Mouse (Mus musculus): ENCODE data around the gene Krtap9-3. TPM values are rescaled to one million over a fixed set of nuclear protein-coding genes. Genes with fewer than 3 reads are reported as not detected.

Gene Krtap9-3
- total RNA-seq, 2 experiments from 2014 or later, result not detected

- Histone ChIP-seq H3K4me3 (no peak overlapping the region), H3K27ac (no peak overlapping the region)
- TF ChIP-seq CTCF (IDR thresholded peaks at IDR 0.05), result no peak
- DNase-seq, result no peak
- intact Hi-C loops (cut with DNase I), result no loop called here
Observed at GRCm38 (mm10) chr11:99557976-99558745, 39.7 kb downstream of the Krtap9-3 start.

- no peak within 1 kb of the TSS for H3K4me3 ChIP-seq
- TF ChIP-seq CTCF (IDR thresholded peaks at IDR 0.05), result no peak
- intact Hi-C loops (cut with DNase I), result no loop called here
- H3K27ac ChIP-seq, result no peak within 1 kb of the TSS
- no peak for DNase-seq
Observed at GRCm38 (mm10) chr11:99556753-99557152, 41.2 kb downstream of the Krtap9-3 start, which contains the start of gene Krtap3-2. Gene Krtap3-2, minus strand, starts transcription at chr11:99556853.

GRCm38 (mm10) chr11:99556195-99556594 is 41.7 kb downstream of the Krtap9-3 start:
- no peak for TF ChIP-seq CTCF (IDR thresholded peaks at IDR 0.05)

GRCm38 (mm10) chr11:99550765-99551164 is 47.1 kb downstream of the Krtap9-3 start, which contains the start of gene Krtap3-3:
Gene Krtap3-3, minus strand, starts transcription at chr11:99550865.
- TF ChIP-seq CTCF (IDR thresholded peaks at IDR 0.05), result no peak
- intact Hi-C loops (cut with DNase I), result no loop called here
- Histone ChIP-seq H3K27ac (no peak within 1 kb of the TSS), H3K4me3 (no peak within 1 kb of the TSS)
- DNase-seq, result no peak

More at GRCm38 (mm10) chr11:99556195-99556594, 41.7 kb downstream of the Krtap9-3 start:
- Histone ChIP-seq H3K4me3 (no peak overlapping the region), H3K27ac (no peak overlapping the region)
- no peak for DNase-seq
- intact Hi-C loops (cut with DNase I), result no loop called here

GRCm38 (mm10) chr11:99547892-99548291 is 50.0 kb downstream of the Krtap9-3 start:
- Histone ChIP-seq H3K4me3 (no peak overlapping the region), H3K27ac (no peak overlapping the region)
- no peak for TF ChIP-seq CTCF (IDR thresholded peaks at IDR 0.05)
- DNase-seq, result no peak
- intact Hi-C loops (cut with DNase I), result no loop called here

Other genes starting within 250 kb of the Krtap9-3 start
- gene Krt27, start 247.0 kb downstream of the Krtap9-3 start, total RNA-seq (2021), result not detected
- not detected for gene Krt28, start 223.2 kb downstream of the Krtap9-3 start, total RNA-seq (2021)
- 1 to 10 TPM; 3.7 TPM for gene Krt10, start 208.7 kb downstream of the Krtap9-3 start, total RNA-seq (2021)
- gene Krt12, start 175.8 kb downstream of the Krtap9-3 start, total RNA-seq (2021), result not detected
- gene Krt20, start 160.0 kb downstream of the Krtap9-3 start, total RNA-seq (2021), result not detected
- gene Krt23, start 105.0 kb downstream of the Krtap9-3 start, total RNA-seq (2021), result not detected
- not detected for gene Krt39, start 76.8 kb downstream of the Krtap9-3 start, total RNA-seq (2021)
- gene Krt40, start 54.9 kb downstream of the Krtap9-3 start, total RNA-seq (2021), result not detected
- not detected for gene Krtap3-3, start 47.2 kb downstream of the Krtap9-3 start, total RNA-seq (2021)
- gene Krtap3-2, start 41.3 kb downstream of the Krtap9-3 start, total RNA-seq (2021), result not detected
- not detected for gene Gm11939, start 38.6 kb downstream of the Krtap9-3 start, total RNA-seq (2021)
- gene Krtap3-1, start 31.5 kb downstream of the Krtap9-3 start, total RNA-seq (2021), result not detected
- gene Krtap1-5, start 17.1 kb downstream of the Krtap9-3 start, total RNA-seq (2021), result not detected
- gene Krtap1-4, start 14.5 kb downstream of the Krtap9-3 start, total RNA-seq (2021), result not detected
- gene Krtap1-3, start 6.8 kb downstream of the Krtap9-3 start, total RNA-seq (2021), result not detected
- not detected for gene Gm11938, start 5.2 kb upstream of the Krtap9-3 start, total RNA-seq (2021)
- not detected for gene Gm11937, start 12.1 kb upstream of the Krtap9-3 start, total RNA-seq (2021)
- gene Krtap2-4, start 16.7 kb upstream of the Krtap9-3 start, total RNA-seq (2021), result not detected
- gene Gm11562, start 22.3 kb upstream of the Krtap9-3 start, total RNA-seq (2021), result not detected
- gene Krtap4-1, start 30.1 kb upstream of the Krtap9-3 start, total RNA-seq (2021), result not detected
- gene Krtap4-2, start 37.0 kb upstream of the Krtap9-3 start, total RNA-seq (2021), result not detected
- gene Krtap4-7, start 46.0 kb upstream of the Krtap9-3 start, total RNA-seq (2021), result not detected
- gene Gm11555, start 52.1 kb upstream of the Krtap9-3 start, total RNA-seq (2021), result not detected
- not detected for gene Gm11563, start 60.9 kb upstream of the Krtap9-3 start, total RNA-seq (2021)
- not detected for gene Krtap4-6, start 67.9 kb upstream of the Krtap9-3 start, total RNA-seq (2021)
- gene Gm14190, start 92.6 kb upstream of the Krtap9-3 start, total RNA-seq (2021), result not detected
- gene Gm14180, start 136.2 kb upstream of the Krtap9-3 start, total RNA-seq (2021), result not detected
- not detected for gene Gm11595, start 174.8 kb upstream of the Krtap9-3 start, total RNA-seq (2021)
- not detected for gene Krtap4-8, start 182.6 kb upstream of the Krtap9-3 start, total RNA-seq (2021)
- gene Krtap4-9, start 187.1 kb upstream of the Krtap9-3 start, total RNA-seq (2021), result not detected
- gene Gm11596, start 195.4 kb upstream of the Krtap9-3 start, total RNA-seq (2021), result not detected
- gene Gm11569, start 200.8 kb upstream of the Krtap9-3 start, total RNA-seq (2021), result not detected
- gene Gm11554, start 206.3 kb upstream of the Krtap9-3 start, total RNA-seq (2021), result not detected
- gene Krtap4-13, start 211.8 kb upstream of the Krtap9-3 start, total RNA-seq (2021), result not detected
- not detected for gene Gm11564, start 217.6 kb upstream of the Krtap9-3 start, total RNA-seq (2021)
- not detected for gene 2300003K06Rik, start 240.0 kb upstream of the Krtap9-3 start, total RNA-seq (2021)

Measured in gastrocnemius, adult 2 months (tissue).